Mouse (Mus musculus) midbrain, postnatal 0 days (tissue): ENCODE measurements at regions not wholly inside any gene's neighbourhood (a gene's known extent, or its start where the extent isn't known, plus 50 kb on each side); places are given as distances from the start of the nearest gene placed in this dataset.

Experiments used
- ATAC-seq: fragments of 200-750 bp; cut with Nextera tagmentation; 2 replicates; pipeline ENCODE4 v1.8.0; 2017; ENCODE audit warnings: moderate number of reproducible peaks, mild to moderate bottlenecking, moderate TSS enrichment, moderate library complexity; ENCODE audit not compliant: low FRiP score
- DNase-seq: peaks from one replicate; pipeline ENCODE4 v3.0.0-alpha.2; 2015; ENCODE audit warnings: low spot score
- H3K27ac ChIP-seq: fragments of 300-500 bp; sonication (generic); 2 replicates; pipeline ENCODE4 v1.5.1; 2014; ENCODE audit warnings: low read depth, mild to moderate bottlenecking, low read length, mixed read lengths
- H3K27me3 ChIP-seq: fragments of 300-500 bp; sonication (generic); 2 replicates; pipeline ENCODE4 v1.6.1; 2014; ENCODE audit warnings: low read length, control low read depth, mixed read lengths; ENCODE audit not compliant: insufficient read depth
- H3K36me3 ChIP-seq: fragments of 300-500 bp; sonication (generic); 2 replicates; pipeline ENCODE4 v1.6.1; 2014; ENCODE audit warnings: low read length, control low read depth, mixed read lengths; ENCODE audit not compliant: insufficient read depth
- H3K4me1 ChIP-seq: fragments of 300-500 bp; sonication (generic); 2 replicates; pipeline ENCODE4 v1.6.1; 2014; ENCODE audit warnings: mild to moderate bottlenecking, control low read depth, antibody characterized with exemption, low read length, mixed read lengths; ENCODE audit not compliant: insufficient read depth
- H3K4me2 ChIP-seq: fragments of 300-500 bp; sonication (generic); 2 replicates; pipeline ENCODE4 v1.6.1; 2014; ENCODE audit warnings: low read depth, mild to moderate bottlenecking, low read length, mixed read lengths; ENCODE audit not compliant: poor library complexity, severe bottlenecking
- H3K4me3 ChIP-seq: fragments of 300-500 bp; sonication (generic); 2 replicates; pipeline ENCODE4 v1.5.1; 2014; ENCODE audit warnings: low read depth, mild to moderate bottlenecking, low read length, moderate library complexity
- H3K9ac ChIP-seq: fragments of 300-500 bp; sonication (generic); replicated peaks from 2 replicates; pipeline ENCODE4 v1.6.1; 2014; ENCODE audit warnings: mild to moderate bottlenecking, low read length, moderate library complexity, mixed read lengths; ENCODE audit not compliant: poor library complexity, severe bottlenecking
- H3K9me3 ChIP-seq: fragments of 300-500 bp; sonication (generic); 2 replicates; pipeline ENCODE4 v1.6.1; 2016; ENCODE audit warnings: low read length, control low read depth
- CTCF ChIP-seq: IDR thresholded peaks from 2 replicates; pipeline ENCODE4 v1.5.1; 2016; ENCODE audit warnings: antibody characterized with exemption, mild to moderate bottlenecking
- WGBS: fragments of 180-500 bp; shearing (Covaris S2); extraction: QIAGEN DNeasy Blood & Tissue Kit; methylation state at CpG from one replicate; pipeline ENCODE4 v1.1.7; 2014; 5-methylcytosine and 5-hydroxymethylcytosine counted together

GRCm38 (mm10) chr9:43580653-43581052 lies 163.1 kb upstream of the Nectin1 start:
- H3K36me3 ChIP-seq: no peaks in the 10 kb centered on the region
- no peak for ATAC-seq
- no peak overlapping the region for H3K9ac ChIP-seq
- DNase-seq: no peak
- H3K4me3 ChIP-seq: no peak overlapping the region
- H3K4me2 ChIP-seq: no peak overlapping the region
- no peak for TF ChIP-seq CTCF
- no peaks in the 10 kb centered on the region for H3K9me3 ChIP-seq
- no peaks in the 10 kb centered on the region for H3K27me3 ChIP-seq
- WGBS: 26% methylated on average over 6 of the region's 6 CpGs
- H3K4me1 ChIP-seq: no peaks in the 10 kb centered on the region
- no peak overlapping the region for H3K27ac ChIP-seq

GRCm38 (mm10) chr9:43585616-43586015 lies 158.2 kb upstream of the Nectin1 start:
- Histone ChIP-seq H3K4me2 (no peak overlapping the region), H3K9ac (no peak overlapping the region), H3K9me3 (no peaks in the 10 kb centered on the region), H3K27me3 (no peaks in the 10 kb centered on the region), H3K4me1 (no peaks in the 10 kb centered on the region), H3K4me3 (no peak overlapping the region), H3K36me3 (no peaks in the 10 kb centered on the region), H3K27ac (no peak overlapping the region)
- TF ChIP-seq CTCF: no peak
- WGBS: 43% methylated on average over 6 of the region's 6 CpGs
- ATAC-seq: no peak
- no peak for DNase-seq

GRCm38 (mm10) chr9:43593236-43593635 lies 150.5 kb upstream of the Nectin1 start:
- Histone ChIP-seq H3K27ac (no peak overlapping the region), H3K9ac (no peak overlapping the region), H3K4me3 (no peak overlapping the region), H3K4me1 (no peaks in the 10 kb centered on the region), H3K36me3 (no peaks in the 10 kb centered on the region), H3K27me3 (no peaks in the 10 kb centered on the region), H3K4me2 (no peak overlapping the region), H3K9me3 (no peaks in the 10 kb centered on the region)
- ATAC-seq: no peak
- WGBS: 71% methylated on average over 6 of the region's 6 CpGs
- no peak for TF ChIP-seq CTCF
- no peak for DNase-seq

GRCm38 (mm10) chr9:43594814-43595213 lies 149.0 kb upstream of the Nectin1 start:
- Histone ChIP-seq H3K9me3 (no peaks in the 10 kb centered on the region), H3K4me1 (no peaks in the 10 kb centered on the region), H3K9ac (no peak overlapping the region), H3K4me3 (no peak overlapping the region), H3K36me3 (no peaks in the 10 kb centered on the region), H3K27ac (no peak overlapping the region), H3K27me3 (no peaks in the 10 kb centered on the region), H3K4me2 (no peak overlapping the region)
- DNase-seq (no peak), ATAC-seq (no peak)
- no peak for TF ChIP-seq CTCF
- 85% methylated on average over 3 of the region's 3 CpGs for WGBS

GRCm38 (mm10) chr9:43595461-43595860 lies 148.3 kb upstream of the Nectin1 start:
- TF ChIP-seq CTCF: no peak
- no peaks in the 10 kb centered on the region for H3K9me3 ChIP-seq
- no peak overlapping the region for H3K27ac ChIP-seq
- 75% methylated on average over 4 of the region's 4 CpGs for WGBS
- no peaks in the 10 kb centered on the region for H3K4me1 ChIP-seq
- no peaks in the 10 kb centered on the region for H3K27me3 ChIP-seq
- H3K9ac ChIP-seq: no peak overlapping the region
- ATAC-seq (no peak), DNase-seq (no peak)
- H3K36me3 ChIP-seq: no peaks in the 10 kb centered on the region
- H3K4me3 ChIP-seq: no peak overlapping the region
- no peak overlapping the region for H3K4me2 ChIP-seq

GRCm38 (mm10) chr9:43600396-43600795 lies 143.4 kb upstream of the Nectin1 start:
- no peaks in the 10 kb centered on the region for H3K9me3 ChIP-seq
- H3K4me1 ChIP-seq: no peaks in the 10 kb centered on the region
- H3K36me3 ChIP-seq: no peaks in the 10 kb centered on the region
- H3K4me2 ChIP-seq: no peak overlapping the region
- no peaks in the 10 kb centered on the region for H3K27me3 ChIP-seq
- no peak overlapping the region for H3K9ac ChIP-seq
- no peak for ATAC-seq
- 66% methylated on average over 2 of the region's 2 CpGs for WGBS
- H3K27ac ChIP-seq: no peak overlapping the region
- no peak for DNase-seq
- no peak for TF ChIP-seq CTCF
- H3K4me3 ChIP-seq: no peak overlapping the region
